Mouse (Mus musculus) bone marrow macrophage, adult 2 months (primary cell): ENCODE measurements around the gene Pagr1a. TPM values are rescaled to one million over a fixed set of nuclear protein-coding genes. Genes with fewer than 3 reads are reported as not detected.
A peak's percentile ranks its signal among the peaks of the same experiment; 100 is the strongest.

Experiments used
- H3K27ac ChIP-seq: 2 replicates; pipeline ENCODE4 v1.5.1; 2012; ENCODE audit warnings: low read depth, low read length; ENCODE audit not compliant: insufficient read depth
- H3K4me1 ChIP-seq: 2 replicates; pipeline ENCODE4 v1.6.1; 2012; ENCODE audit warnings: low read length; ENCODE audit not compliant: control insufficient read depth, insufficient read depth
- H3K4me3 ChIP-seq: 2 replicates; pipeline ENCODE4 v1.5.1; 2012; ENCODE audit warnings: mild to moderate bottlenecking, low read length, moderate library complexity; ENCODE audit not compliant: insufficient read depth
- CTCF ChIP-seq: IDR thresholded peaks from 2 replicates; pipeline ENCODE4 v1.5.1; 2012; ENCODE audit warnings: low read depth, mild to moderate bottlenecking, low read length, moderate library complexity
- POLR2A ChIP-seq: IDR thresholded peaks from 2 replicates; pipeline ENCODE4 v1.6.1; 2012; ENCODE audit warnings: mild to moderate bottlenecking, low read depth, low read length, borderline replicate concordance
- polyA plus RNA-seq: library from polyadenylated mRNA; stranded (reverse); fragments of >200 nt; gene quantifications from 2 replicates; pipeline ENCODE4 v1.2.4, GENCODE M21; 2012; ENCODE audit not compliant: missing spikeins, insufficient read depth, insufficient read length

Gene Pagr1a
- polyA plus RNA-seq, 1 experiment, result 22.2 TPM

DNA sequence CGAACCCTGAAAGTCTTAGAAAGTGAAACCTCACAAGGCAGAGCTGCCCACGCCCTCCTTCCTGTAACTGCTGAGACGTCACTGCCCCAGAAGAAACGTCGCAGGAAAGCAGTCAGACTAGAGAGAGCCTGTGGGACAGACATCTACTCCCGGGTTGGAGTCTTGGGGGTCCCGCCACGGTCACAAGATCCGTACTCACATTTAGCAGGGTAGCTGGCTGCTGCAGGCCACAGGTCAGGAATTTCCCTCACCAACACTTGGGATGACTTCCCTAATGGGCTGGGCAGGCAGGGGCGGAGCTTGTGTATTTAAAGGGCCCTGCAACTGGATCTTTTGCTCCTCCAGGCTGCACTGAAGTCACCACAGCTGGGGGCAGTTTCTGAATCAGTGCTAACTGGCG is 2.8 kb downstream of the Pagr1a start, which contains the start of gene Mvp:
TSS of gene Mvp (minus strand) at position 302 of the 400 bp plus-strand sequence.
- no peak for TF ChIP-seq CTCF
- no peak for TF ChIP-seq POLR2A
- peaks cover 49% of the 10 kb centered on the region for H3K4me1 ChIP-seq

DNA sequence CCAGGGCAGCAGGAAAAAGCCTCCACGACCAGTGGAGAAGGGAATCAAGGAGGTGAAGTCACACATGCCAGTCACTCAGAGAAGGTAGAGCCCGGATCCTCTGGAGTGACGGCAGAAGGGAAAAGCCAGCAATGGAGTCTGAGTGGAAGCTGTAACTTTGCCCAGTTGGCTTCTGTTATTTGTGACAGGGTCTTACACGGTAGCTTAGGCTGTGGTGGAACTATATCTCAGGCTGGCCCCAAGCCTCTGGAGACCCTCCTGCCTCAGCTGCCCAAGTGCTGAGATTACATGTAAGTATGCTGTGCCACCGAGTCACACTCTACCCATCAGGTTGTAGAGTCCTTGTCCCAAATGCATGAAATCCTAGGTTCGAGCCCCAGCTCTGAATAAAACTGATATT is 3.8 kb downstream of the Pagr1a start:
- Histone ChIP-seq H3K4me1 (peaks cover 57% of the 10 kb centered on the region), H3K4me3 (peak overlapping the region; percentile 95), H3K27ac (no peak overlapping the region)
- no peak for TF ChIP-seq CTCF
- no peak for TF ChIP-seq POLR2A

More for the DNA sequence above, 2.8 kb downstream of the Pagr1a start, which contains the start of gene Mvp:
- peak within 1 kb of the TSS; percentile 83 for H3K27ac ChIP-seq
- peak within 1 kb of the TSS; percentile 95 for H3K4me3 ChIP-seq

DNA sequence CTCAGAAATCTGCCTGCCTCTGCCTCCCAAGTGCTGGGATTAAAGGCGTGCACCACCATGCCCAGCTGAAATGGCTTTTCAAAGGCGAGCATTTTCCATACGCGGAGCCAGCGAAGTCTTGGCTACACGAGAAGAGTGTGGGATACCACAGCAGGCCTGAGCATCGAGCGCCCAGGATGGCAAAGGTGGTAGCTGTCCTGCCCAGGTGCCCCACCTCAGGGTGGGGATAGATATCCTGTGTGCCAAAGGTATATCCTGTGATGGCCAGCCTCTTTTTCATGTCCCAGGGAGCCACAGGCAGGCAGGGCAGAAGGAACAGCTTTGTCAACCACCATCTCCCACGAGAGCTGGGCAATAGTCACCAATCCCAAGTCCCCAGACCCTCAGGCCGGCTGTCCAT is 4.3 kb downstream of the Pagr1a start:
- Histone ChIP-seq H3K4me1 (peaks cover 62% of the 10 kb centered on the region), H3K4me3 (peak overlapping the region; percentile 95), H3K27ac (no peak overlapping the region)
- TF ChIP-seq CTCF (no peak), POLR2A (no peak)

- H3K4me1 ChIP-seq, result peaks cover 67% of the 10 kb centered on the region
- no peak overlapping the region for H3K4me3 ChIP-seq
- H3K27ac ChIP-seq, result no peak overlapping the region
- TF ChIP-seq CTCF (no peak), POLR2A (no peak)
Measured at GRCm38 (mm10) chr7:127012374-127012773, 4.8 kb downstream of the Pagr1a start.

GRCm38 (mm10) chr7:127011717-127012116 is 5.4 kb downstream of the Pagr1a start:
- Histone ChIP-seq H3K4me3 (no peak overlapping the region), H3K27ac (no peak overlapping the region), H3K4me1 (peaks cover 69% of the 10 kb centered on the region)
- TF ChIP-seq POLR2A (no peak), CTCF (peak; percentile 13; the same call in 1 of the 2 replicates)

DNA sequence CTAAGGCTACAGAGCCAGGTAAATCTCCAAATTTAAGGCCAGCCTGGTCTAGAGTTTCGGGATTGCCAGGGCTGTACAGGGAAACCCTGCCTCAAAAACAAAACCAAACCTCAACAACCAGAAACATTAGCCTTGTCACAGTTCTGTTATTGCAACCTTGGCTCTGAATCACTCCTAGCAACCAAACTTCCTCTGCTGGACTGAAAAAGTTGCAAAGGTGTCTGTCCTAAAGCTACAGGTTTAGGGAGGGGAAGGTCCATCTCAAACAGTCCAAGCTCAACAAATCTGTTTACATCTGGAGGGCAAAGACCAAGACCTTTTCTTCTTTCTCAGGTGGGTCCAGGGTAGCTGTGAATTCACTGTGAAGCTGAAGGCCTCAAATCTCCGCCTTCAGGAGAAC is 6.1 kb downstream of the Pagr1a start:
- TF ChIP-seq CTCF (no peak), POLR2A (no peak)
- Histone ChIP-seq H3K4me1 (peaks cover 69% of the 10 kb centered on the region), H3K4me3 (no peak overlapping the region), H3K27ac (peak overlapping the region; percentile 13; the same call in 1 of the 2 replicates)

DNA sequence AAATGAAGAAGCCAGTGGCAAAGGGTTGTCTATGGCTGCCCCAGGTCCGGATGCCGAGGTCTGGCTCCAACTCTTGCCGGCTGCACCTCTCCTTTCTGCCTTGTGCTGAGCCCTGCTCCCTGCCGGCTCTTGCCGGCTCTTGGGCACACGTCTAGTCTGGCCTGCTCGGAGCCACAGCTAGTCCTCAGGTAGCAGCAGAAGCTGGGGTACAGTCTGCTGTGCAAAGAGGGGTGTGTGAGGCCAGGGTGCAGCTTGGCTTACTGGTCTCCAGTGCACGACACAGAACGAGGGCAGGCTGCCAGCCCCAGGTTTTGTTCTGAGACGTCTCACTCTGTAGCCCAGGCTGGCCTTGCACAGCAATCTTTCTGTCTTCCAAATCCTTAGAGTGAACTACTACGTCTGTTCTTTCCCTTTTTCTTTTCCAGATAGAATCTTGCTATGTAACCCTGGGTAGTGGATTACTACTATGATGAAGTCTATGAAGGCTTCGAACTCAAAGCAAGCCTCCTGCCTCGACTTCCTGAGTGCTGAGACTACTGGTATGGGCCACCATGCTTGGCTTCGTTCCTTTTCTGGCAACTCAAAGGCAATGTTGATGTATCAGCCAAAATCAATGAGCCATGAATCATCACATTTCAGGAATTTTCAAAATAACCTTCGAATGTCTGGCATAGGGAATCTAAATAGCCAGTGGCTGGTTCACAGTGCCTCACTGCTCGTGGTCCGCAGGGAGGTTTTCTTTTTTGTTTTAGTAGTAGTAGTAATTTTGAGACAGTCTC is 7.7 kb downstream of the Pagr1a start:
- TF ChIP-seq CTCF, result no peak
- TF ChIP-seq POLR2A, result no peak
- no peak overlapping the region for H3K4me3 ChIP-seq
- H3K4me1 ChIP-seq, result peaks cover 60% of the 10 kb centered on the region
- peak overlapping the region; percentile 91 for H3K27ac ChIP-seq

GRCm38 (mm10) chr7:127008239-127009019 is 8.7 kb downstream of the Pagr1a start:
- H3K27ac ChIP-seq, result peak overlapping the region; percentile 91
- peak overlapping the region; percentile 18; the same call in 1 of the 2 replicates for H3K4me3 ChIP-seq
- peaks cover 59% of the 10 kb centered on the region for H3K4me1 ChIP-seq
- no peak for TF ChIP-seq POLR2A
- TF ChIP-seq CTCF, result no peak

GRCm38 (mm10) chr7:127007313-127008024 is 9.7 kb downstream of the Pagr1a start:
- Histone ChIP-seq H3K4me3 (no peak overlapping the region), H3K27ac (peak overlapping the region; percentile 91), H3K4me1 (peaks cover 57% of the 10 kb centered on the region)
- TF ChIP-seq CTCF (no peak), POLR2A (no peak)

DNA sequence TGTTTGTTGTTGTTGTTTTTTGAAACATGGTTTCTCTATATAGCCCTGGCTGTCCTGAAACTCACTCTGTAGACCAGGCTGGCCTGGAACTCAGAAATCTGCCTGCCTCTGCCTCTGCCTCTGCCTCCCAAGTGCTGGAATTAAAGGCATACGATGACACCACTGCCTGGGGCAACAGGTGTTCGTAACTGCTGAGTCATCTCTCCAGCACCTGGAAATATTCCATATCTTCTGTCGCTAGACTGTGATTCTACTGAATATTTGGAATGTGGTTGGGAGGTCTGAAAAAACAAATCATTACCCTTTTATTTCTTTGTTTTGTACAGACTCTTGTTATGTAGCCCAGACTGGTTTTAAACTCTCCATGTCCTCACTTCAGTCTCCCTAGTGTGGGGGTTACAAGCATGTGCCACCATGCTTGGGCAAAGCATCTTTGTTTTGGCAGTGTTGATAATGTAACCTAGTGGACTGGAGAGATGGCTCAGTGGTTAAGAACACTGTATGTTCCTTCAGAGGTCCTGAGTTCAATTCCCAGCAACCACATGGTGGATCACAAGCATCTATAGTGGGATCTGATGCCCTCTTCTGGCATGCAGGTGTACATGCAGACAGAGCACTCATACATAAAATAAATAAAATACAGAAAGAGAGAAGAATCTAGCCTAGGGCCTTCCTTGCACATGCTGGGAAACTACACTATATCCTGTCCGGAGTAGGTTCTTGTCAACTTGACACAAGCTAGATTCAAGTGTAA is 12.9 kb downstream of the Pagr1a start:
- TF ChIP-seq CTCF (no peak), POLR2A (no peak)
- H3K4me1 ChIP-seq, result peaks cover 26% of the 10 kb centered on the region
- H3K4me3 ChIP-seq, result no peak overlapping the region
- no peak overlapping the region for H3K27ac ChIP-seq
